In genomic region chr9:27106081-27106480, GRCm38 (mm10) we compare ENCODE assay signal across 8 mouse cellular contexts. TPM values are rescaled to one million over a fixed set of nuclear protein-coding genes. Genes with fewer than 3 reads are reported as not detected.
DNase-seq lines count a peak whose midpoint lies in the region; ATAC-seq and TF ChIP-seq lines count a peak whose summit lies in the region.
"Had no signal": no experiment of that assay in that cellular context is flagged by ENCODE, and none has a peak within 500 bp of the region (broad histone marks: within the 10 kb centered on the region; RNA-seq: fewer than 3 reads in every experiment).

No protein-coding gene starts in this region.

- H3K27ac ChIP-seq in liver, postnatal 0 days (ENCODE audit: low read depth) = no peak overlapping the region
- no peak overlapping the region for H3K27ac ChIP-seq in liver, embryonic 11.5 days (ENCODE audit: low read depth, low read length)
- H3K27ac ChIP-seq in limb, embryonic 10.5 days = no peak overlapping the region
- H3K27ac ChIP-seq: midbrain, embryonic 12.5 days had no signal

- DNase-seq in liver, postnatal 0 days = peak; percentile 32
- no peak for DNase-seq in liver, embryonic 11.5 days (ENCODE audit: low spot score)
- DNase-seq in NIH3T3 (ENCODE audit: low read depth) = peak; percentile 74
- DNase-seq in cerebellum, adult 8-10 months = peak; percentile 60
- DNase-seq in heart, postnatal 36 days = peak; percentile 59 to 64
- DNase-seq in limb, embryonic 10.5 days (ENCODE audit: low spot score) = peak; percentile 56
- peak; percentile 16 for DNase-seq in retina, adult 2 months (ENCODE audit: low read depth, low spot score)

- TF ChIP-seq CTCF in liver, postnatal 0 days (IDR thresholded peaks at IDR 0.05; ENCODE audit: low read depth) = peak; percentile 78

- H3K9me3 ChIP-seq in liver, postnatal 0 days (ENCODE audit: low read length) = no peaks in the 10 kb centered on the region
- H3K9me3 ChIP-seq in liver, embryonic 11.5 days (ENCODE audit: control insufficient read depth, low read length) = no peaks in the 10 kb centered on the region
- no peaks in the 10 kb centered on the region for H3K9me3 ChIP-seq in limb, embryonic 10.5 days (replicated peaks)
- H3K9me3 ChIP-seq: midbrain, embryonic 12.5 days had no signal

- no peak for TF ChIP-seq EP300 in liver, postnatal 0 days (IDR thresholded peaks at IDR 0.05; ENCODE audit: low read depth)

- no peak overlapping the region for H3K4me3 ChIP-seq in liver, postnatal 0 days (ENCODE audit: low read depth, low read length)
- no peak overlapping the region for H3K4me3 ChIP-seq in liver, embryonic 11.5 days (ENCODE audit: low read depth, low read length)
- no peak overlapping the region for H3K4me3 ChIP-seq in limb, embryonic 10.5 days
- H3K4me3 ChIP-seq: midbrain, embryonic 12.5 days had no signal

- intact Hi-C loops in heart, postnatal 36 days (cut with DNase I) = loop anchor here (1.0 to 2.0 kb wide), 3 partner anchors 70 to 221 kb away; no protein-coding TSS in a partner anchor

- 44% methylated on average over 1 of the region's 1 CpGs for WGBS in liver, postnatal 0 days (ENCODE audit: insufficient replicate concordance)
- 52% methylated on average over 1 of the region's 1 CpGs for WGBS in liver, embryonic 11.5 days
- 77% methylated on average over 1 of the region's 1 CpGs for WGBS in limb, embryonic 10.5 days

- no peaks in the 10 kb centered on the region for H3K36me3 ChIP-seq in liver, postnatal 0 days (replicated peaks; ENCODE audit: insufficient read depth, low read length)
- peaks cover 6% of the 10 kb centered on the region for H3K36me3 ChIP-seq in liver, embryonic 11.5 days (ENCODE audit: control insufficient read depth, insufficient read depth, low read length)
- peaks cover 51% of the 10 kb centered on the region for H3K36me3 ChIP-seq in limb, embryonic 10.5 days

- no peaks in the 10 kb centered on the region; the same call in 1 of the 2 replicates for H3K4me1 ChIP-seq in liver, postnatal 0 days (ENCODE audit: insufficient read depth)
- H3K4me1 ChIP-seq in liver, embryonic 11.5 days (replicated peaks; ENCODE audit: control insufficient read depth, insufficient read depth, low read length) = peaks cover 3% of the 10 kb centered on the region; the same call in 1 of the 2 replicates
- peaks cover 9% of the 10 kb centered on the region for H3K4me1 ChIP-seq in limb, embryonic 10.5 days

- H3K9ac ChIP-seq in liver, postnatal 0 days (replicated peaks) = no peak overlapping the region
- no peak overlapping the region for H3K9ac ChIP-seq in liver, embryonic 11.5 days (ENCODE audit: low read depth, low read length)
- H3K9ac ChIP-seq: midbrain, embryonic 12.5 days had no signal

- H3K4me2 ChIP-seq in liver, postnatal 0 days (ENCODE audit: low read depth, low read length) = no peak overlapping the region
- no peak overlapping the region for H3K4me2 ChIP-seq in liver, embryonic 11.5 days
- H3K4me2 ChIP-seq: midbrain, embryonic 12.5 days had no signal

- no peaks in the 10 kb centered on the region for H3K27me3 ChIP-seq in liver, postnatal 0 days (ENCODE audit: insufficient read depth, low read length)
- no peaks in the 10 kb centered on the region for H3K27me3 ChIP-seq in liver, embryonic 11.5 days (replicated peaks; ENCODE audit: control insufficient read depth, insufficient read depth, low read length)
- no peaks in the 10 kb centered on the region for H3K27me3 ChIP-seq in limb, embryonic 10.5 days (ENCODE audit: low read depth, poor library complexity, severe bottlenecking)
- H3K27me3 ChIP-seq: midbrain, embryonic 12.5 days had no signal

- ATAC-seq in liver, postnatal 0 days = no peak
- ATAC-seq in liver, embryonic 11.5 days (replicated peaks; ENCODE audit: low FRiP score) = no peak

RNA-seq across cellular contexts. Expression of gene Jam3, which starts 49.1 kb away (rescaled TPM):
- polyA plus RNA-seq in liver, postnatal 0 days (2015; fragmentation: Nextera tagmentation; extraction: Ambion mirVana) = 1.5 and 1.7 TPM in 2 replicates
- 26.3 and 31.6 TPM in 2 replicates for polyA plus RNA-seq in liver, embryonic 11.5 days (2014; fragmentation: Nextera tagmentation; extraction: Ambion mirVana)
- total RNA-seq in heart, postnatal 36 days (2021) = 10 to 100 TPM; 14.3 to 18.3 TPM
- polyA plus RNA-seq in limb, embryonic 10.5 days (2016; fragmentation: Nextera tagmentation; extraction: Ambion mirVana) = 82.4 and 97.9 TPM in 2 replicates

Comparison
In these comparisons a context has a peak if more than half of its experiments do, and no peak if none do; other contexts are left out.
1. RNA of gene Jam3, which starts 49.1 kb away (polyA plus RNA-seq): 82.4 to 97.9 TPM in limb, embryonic 10.5 days and 26.3 to 31.6 TPM in liver, embryonic 11.5 days; 1.5 to 1.7 TPM in liver, postnatal 0 days; every median in the first group is over 10 times any median in the second.